Mouse (Mus musculus): ENCODE data around the gene Dusp8. TPM values are rescaled to one million over a fixed set of nuclear protein-coding genes. Genes with fewer than 3 reads are reported as not detected.

Gene Dusp8
- polyA plus RNA-seq, 1 experiment from 2014 or later: 20.9 TPM

DNA sequence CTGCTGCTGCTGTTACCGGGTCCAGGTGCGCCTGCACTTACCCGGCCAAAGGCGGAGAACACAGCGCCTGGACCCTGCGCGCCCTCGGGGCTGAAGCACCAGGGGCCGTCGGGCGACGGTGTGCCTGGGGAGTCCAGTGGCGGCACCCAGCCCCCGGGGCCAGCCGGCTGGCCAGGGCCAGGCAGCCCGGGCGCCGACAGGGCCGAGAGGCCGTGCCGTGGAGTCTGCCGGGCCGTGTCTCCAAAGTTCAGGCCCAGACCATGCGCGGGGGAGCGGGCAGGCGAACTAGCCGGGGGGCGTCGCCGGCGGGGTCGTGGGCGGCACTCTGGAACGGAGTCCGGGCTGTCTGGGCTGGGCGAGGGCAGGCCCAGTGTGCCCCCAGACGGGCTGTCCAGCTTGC lies 13.5 kb downstream of the Dusp8 start:
- peaks cover 31% of the 10 kb centered on the region for H3K27me3 ChIP-seq (ENCODE audit: control insufficient read depth, insufficient read depth, low read length)
- no peaks in the 10 kb centered on the region for H3K9me3 ChIP-seq (ENCODE audit: control insufficient read depth, low read length)
- H3K4me2 ChIP-seq (replicated peaks; ENCODE audit: low read depth, low read length): peak overlapping the region; percentile 33
- no peak overlapping the region for H3K27ac ChIP-seq (ENCODE audit: low read depth, low read length)
- H3K4me1 ChIP-seq (replicated peaks; ENCODE audit: control insufficient read depth, insufficient read depth, low read length): peaks cover 5% of the 10 kb centered on the region
- no peak for ATAC-seq (ENCODE audit: low FRiP score)
- DNase-seq (ENCODE audit: low spot score): no peak
- WGBS: 5% methylated on average over 20 of the region's 38 CpGs
- 0 out of 2 replicates have a peak overlapping the region, but pooled peaks have one; percentile 19 for H3K9ac ChIP-seq (ENCODE audit: low read depth, low read length)
- peak overlapping the region; percentile 14; the same call in 1 of the 2 replicates for H3K4me3 ChIP-seq (ENCODE audit: low read depth, low read length)
- H3K36me3 ChIP-seq (ENCODE audit: control insufficient read depth, insufficient read depth, low read length): no peaks in the 10 kb centered on the region

DNA sequence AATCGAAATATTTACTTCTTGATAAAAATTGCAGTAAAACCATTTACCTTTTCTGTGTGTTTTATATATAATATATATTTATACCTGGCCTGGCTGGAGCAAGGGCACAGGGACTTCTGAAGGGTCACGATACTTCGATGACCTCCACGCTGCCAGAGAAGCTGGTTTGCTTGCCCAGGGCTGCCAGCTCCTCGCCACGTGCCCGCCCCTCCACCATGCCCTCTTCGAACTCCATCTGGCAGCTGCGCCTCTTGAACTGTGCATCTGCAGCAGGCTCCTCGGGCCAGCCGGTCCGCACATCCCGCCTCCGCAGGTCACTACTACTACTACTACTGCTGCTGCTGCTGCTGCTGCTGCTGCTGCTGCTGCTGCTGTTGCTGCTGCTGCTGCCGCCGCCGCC lies 13.9 kb downstream of the Dusp8 start:
- no peaks in the 10 kb centered on the region for H3K9me3 ChIP-seq (ENCODE audit: control insufficient read depth, low read length)
- H3K4me3 ChIP-seq (ENCODE audit: low read depth, low read length): no peak overlapping the region
- no peak overlapping the region for H3K9ac ChIP-seq (ENCODE audit: low read depth, low read length)
- H3K27me3 ChIP-seq (ENCODE audit: control insufficient read depth, insufficient read depth, low read length): peaks cover 31% of the 10 kb centered on the region
- no peak for ATAC-seq (ENCODE audit: low FRiP score)
- H3K4me1 ChIP-seq (replicated peaks; ENCODE audit: control insufficient read depth, insufficient read depth, low read length): peaks cover 5% of the 10 kb centered on the region
- H3K36me3 ChIP-seq (ENCODE audit: control insufficient read depth, insufficient read depth, low read length): no peaks in the 10 kb centered on the region
- no peak overlapping the region for H3K27ac ChIP-seq (ENCODE audit: low read depth, low read length)
- peak overlapping the region; percentile 33 for H3K4me2 ChIP-seq (replicated peaks; ENCODE audit: low read depth, low read length)
- DNase-seq (ENCODE audit: low spot score): no peak
- WGBS: 34% methylated on average over 14 of the region's 17 CpGs

DNA sequence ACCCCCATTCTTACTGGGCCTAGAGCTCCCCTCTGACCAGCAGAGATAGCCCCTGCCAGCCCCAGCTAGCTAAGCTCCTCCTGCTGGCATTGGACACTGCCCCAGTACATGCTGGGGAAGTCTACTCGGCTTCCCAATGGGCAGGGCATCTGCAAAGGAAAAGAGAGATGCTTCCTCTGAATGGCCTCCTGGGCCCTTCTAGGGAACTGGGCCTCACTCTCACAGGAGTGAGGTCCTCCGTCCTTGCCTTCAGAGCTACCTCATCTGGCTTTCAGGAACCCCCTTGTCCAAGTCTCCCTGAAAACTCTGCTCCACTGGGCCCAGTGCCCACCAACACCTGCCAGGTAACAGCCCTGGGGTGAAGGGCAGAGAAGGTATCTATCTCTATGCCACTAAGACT lies 14.8 kb downstream of the Dusp8 start:
- DNase-seq (ENCODE audit: low spot score) (no peak), ATAC-seq (ENCODE audit: low FRiP score) (no peak)
- H3K36me3 ChIP-seq (ENCODE audit: control insufficient read depth, insufficient read depth, low read length): no peaks in the 10 kb centered on the region
- WGBS: 52% methylated on average over 2 of the region's 2 CpGs
- H3K9ac ChIP-seq (ENCODE audit: low read depth, low read length): no peak overlapping the region
- no peak overlapping the region for H3K4me3 ChIP-seq (ENCODE audit: low read depth, low read length)
- no peak overlapping the region for H3K4me2 ChIP-seq (replicated peaks; ENCODE audit: low read depth, low read length)
- peaks cover 5% of the 10 kb centered on the region for H3K4me1 ChIP-seq (replicated peaks; ENCODE audit: control insufficient read depth, insufficient read depth, low read length)
- H3K27me3 ChIP-seq (ENCODE audit: control insufficient read depth, insufficient read depth, low read length): peaks cover 31% of the 10 kb centered on the region
- H3K27ac ChIP-seq (ENCODE audit: low read depth, low read length): no peak overlapping the region
- H3K9me3 ChIP-seq (ENCODE audit: control insufficient read depth, low read length): no peaks in the 10 kb centered on the region

DNA sequence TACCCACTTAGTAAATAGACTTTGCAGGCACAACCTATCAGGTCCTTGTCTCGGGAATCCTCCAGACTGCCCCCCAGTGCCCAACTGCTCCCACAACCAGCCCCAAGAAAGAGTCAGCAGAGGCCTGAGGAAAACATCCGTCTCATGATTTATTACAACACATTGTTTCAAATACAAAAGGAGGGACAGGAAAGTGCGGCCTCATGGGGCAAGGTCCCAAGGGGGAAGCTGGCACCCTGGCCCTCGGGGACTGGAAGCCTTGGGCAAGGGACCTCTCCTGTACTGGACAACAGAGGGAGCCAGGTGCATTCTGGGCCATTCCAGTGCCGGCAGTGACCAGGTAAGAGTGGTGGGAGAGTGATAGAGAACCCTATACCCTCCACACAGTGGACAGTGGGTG lies 16.3 kb downstream of the Dusp8 start:
- H3K4me2 ChIP-seq (replicated peaks; ENCODE audit: low read depth, low read length): no peak overlapping the region
- 42% methylated on average over 5 of the region's 5 CpGs for WGBS
- peaks cover 27% of the 10 kb centered on the region for H3K27me3 ChIP-seq (ENCODE audit: control insufficient read depth, insufficient read depth, low read length)
- H3K4me3 ChIP-seq (ENCODE audit: low read depth, low read length): no peak overlapping the region
- H3K36me3 ChIP-seq (ENCODE audit: control insufficient read depth, insufficient read depth, low read length): no peaks in the 10 kb centered on the region
- no peaks in the 10 kb centered on the region for H3K9me3 ChIP-seq (ENCODE audit: control insufficient read depth, low read length)
- DNase-seq (ENCODE audit: low spot score) (no peak), ATAC-seq (ENCODE audit: low FRiP score) (no peak; the same call in 1 of the 2 replicates)
- no peak overlapping the region for H3K27ac ChIP-seq (ENCODE audit: low read depth, low read length)
- H3K4me1 ChIP-seq (replicated peaks; ENCODE audit: control insufficient read depth, insufficient read depth, low read length): peaks cover 5% of the 10 kb centered on the region
- H3K9ac ChIP-seq (ENCODE audit: low read depth, low read length): no peak overlapping the region

DNA sequence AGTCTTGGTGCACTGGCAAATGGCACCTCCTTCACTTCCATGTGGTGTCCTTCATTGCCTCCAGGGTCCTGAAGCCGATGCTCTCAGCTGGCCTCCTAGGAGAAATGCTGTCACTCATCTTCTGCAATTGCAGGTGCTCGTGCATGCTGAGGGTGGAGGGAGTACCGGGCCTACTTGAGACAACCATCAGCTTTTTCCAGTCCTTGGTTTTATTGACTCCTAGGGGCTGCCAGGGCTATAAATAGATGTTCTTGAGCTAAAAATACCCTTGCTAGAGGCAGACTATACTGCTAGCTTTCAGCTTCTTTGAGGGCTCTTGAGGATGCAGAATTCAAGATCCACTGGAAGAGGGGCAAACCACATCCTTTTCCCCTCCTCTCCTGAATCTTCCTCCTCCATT lies 18.5 kb downstream of the Dusp8 start:
- H3K27ac ChIP-seq (ENCODE audit: low read depth, low read length): no peak overlapping the region
- WGBS: 87% methylated on average over 3 of the region's 3 CpGs
- H3K4me3 ChIP-seq (ENCODE audit: low read depth, low read length): no peak overlapping the region
- H3K36me3 ChIP-seq (ENCODE audit: control insufficient read depth, insufficient read depth, low read length): no peaks in the 10 kb centered on the region
- DNase-seq (ENCODE audit: low spot score): no peak
- H3K4me1 ChIP-seq (replicated peaks; ENCODE audit: control insufficient read depth, insufficient read depth, low read length): peaks cover 2% of the 10 kb centered on the region
- peaks cover 6% of the 10 kb centered on the region for H3K27me3 ChIP-seq (ENCODE audit: control insufficient read depth, insufficient read depth, low read length)
- no peak overlapping the region for H3K4me2 ChIP-seq (replicated peaks; ENCODE audit: low read depth, low read length)
- H3K9me3 ChIP-seq (ENCODE audit: control insufficient read depth, low read length): no peaks in the 10 kb centered on the region
- no peak overlapping the region for H3K9ac ChIP-seq (ENCODE audit: low read depth, low read length)
- no peak for ATAC-seq (ENCODE audit: low FRiP score)

DNA sequence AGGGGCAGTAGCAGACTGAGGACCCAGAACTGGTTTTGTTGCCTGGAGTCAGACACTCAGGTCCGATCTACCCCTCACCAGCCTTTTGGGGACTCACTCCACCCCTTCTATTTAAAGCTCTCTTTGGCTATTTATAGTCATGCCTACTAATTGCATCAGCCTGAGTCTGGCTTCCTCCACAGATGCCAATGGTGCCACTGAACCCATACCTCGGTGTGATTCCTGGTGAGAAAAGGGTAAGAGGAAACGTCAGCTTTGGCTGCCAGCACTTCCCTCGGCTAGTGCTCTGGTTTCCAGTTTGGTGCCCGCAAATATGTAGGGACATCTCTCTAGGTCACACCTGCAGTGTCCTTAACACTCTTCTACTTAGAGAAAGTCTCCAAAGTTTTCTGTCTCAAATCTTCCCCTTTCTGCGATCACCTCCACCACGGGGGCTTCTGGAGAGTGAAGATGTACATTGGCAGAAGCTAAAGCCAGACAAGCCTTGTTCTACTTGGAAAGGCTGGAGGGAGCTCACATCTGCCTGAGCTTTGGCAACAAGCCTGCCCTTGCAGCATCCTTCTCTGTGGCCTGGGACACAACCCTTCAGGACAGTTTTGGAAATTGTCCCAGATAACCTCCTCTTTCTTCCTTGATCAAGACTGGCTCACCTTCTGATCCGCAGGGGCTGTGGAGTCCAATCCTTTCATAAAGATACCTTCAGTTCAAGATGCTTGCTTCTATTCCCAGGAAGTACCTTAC lies 21.3 kb downstream of the Dusp8 start:
- 74% methylated on average over 8 of the region's 8 CpGs for WGBS
- Histone ChIP-seq H3K27me3 (ENCODE audit: control insufficient read depth, insufficient read depth, low read length) (no peaks in the 10 kb centered on the region), H3K9me3 (ENCODE audit: control insufficient read depth, low read length) (no peaks in the 10 kb centered on the region), H3K4me2 (replicated peaks; ENCODE audit: low read depth, low read length) (no peak overlapping the region), H3K4me1 (replicated peaks; ENCODE audit: control insufficient read depth, insufficient read depth, low read length) (no peaks in the 10 kb centered on the region), H3K36me3 (ENCODE audit: control insufficient read depth, insufficient read depth, low read length) (no peaks in the 10 kb centered on the region), H3K9ac (ENCODE audit: low read depth, low read length) (no peak overlapping the region), H3K27ac (ENCODE audit: low read depth, low read length) (no peak overlapping the region), H3K4me3 (ENCODE audit: low read depth, low read length) (no peak overlapping the region)
- DNase-seq (ENCODE audit: low spot score) (no peak), ATAC-seq (ENCODE audit: low FRiP score) (no peak)

DNA sequence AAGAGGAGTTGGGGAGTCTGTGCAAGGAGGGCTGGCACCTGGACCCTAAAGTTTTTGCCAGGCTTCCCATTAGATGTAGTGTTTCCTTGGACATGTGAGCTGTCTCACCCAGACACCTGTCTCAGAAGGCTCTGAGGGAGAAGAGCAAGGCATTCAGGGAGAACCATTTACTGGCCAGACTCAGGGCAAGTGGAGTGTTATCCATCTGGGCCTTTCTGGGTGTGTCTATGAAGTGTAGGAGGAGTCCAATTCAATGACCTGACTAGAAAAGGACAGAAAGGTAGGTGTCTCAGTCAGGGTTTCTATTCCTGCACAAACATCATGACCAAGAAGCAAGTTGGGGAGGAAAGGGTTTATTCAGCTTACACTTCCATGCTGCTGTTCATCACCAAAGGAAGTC lies 23.9 kb downstream of the Dusp8 start:
- Histone ChIP-seq H3K27ac (ENCODE audit: low read depth, low read length) (no peak overlapping the region), H3K27me3 (ENCODE audit: control insufficient read depth, insufficient read depth, low read length) (no peaks in the 10 kb centered on the region), H3K9ac (ENCODE audit: low read depth, low read length) (no peak overlapping the region), H3K4me1 (replicated peaks; ENCODE audit: control insufficient read depth, insufficient read depth, low read length) (no peaks in the 10 kb centered on the region), H3K4me2 (replicated peaks; ENCODE audit: low read depth, low read length) (no peak overlapping the region), H3K36me3 (ENCODE audit: control insufficient read depth, insufficient read depth, low read length) (no peaks in the 10 kb centered on the region), H3K4me3 (ENCODE audit: low read depth, low read length) (no peak overlapping the region), H3K9me3 (ENCODE audit: control insufficient read depth, low read length) (no peaks in the 10 kb centered on the region)
- no peak for ATAC-seq (ENCODE audit: low FRiP score)
- no peak for DNase-seq (ENCODE audit: low spot score)

DNA sequence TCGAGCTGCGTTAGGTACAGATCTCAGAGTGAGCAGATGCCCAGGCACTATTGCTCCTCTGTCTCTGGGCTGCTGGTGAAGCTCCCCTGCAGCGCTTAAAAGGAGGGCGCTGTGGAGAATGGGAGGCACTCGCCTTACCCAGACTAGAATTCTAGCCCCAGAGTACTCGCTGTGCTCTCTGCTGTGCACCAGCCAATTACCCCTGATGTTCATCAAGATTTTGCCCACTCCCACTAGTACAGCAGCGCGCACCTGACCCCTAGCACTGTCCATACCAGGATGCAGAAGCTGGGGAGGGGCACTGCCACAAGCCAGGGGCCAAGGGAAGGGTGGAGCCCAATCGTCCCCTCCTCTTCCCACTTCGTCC lies 24.4 kb downstream of the Dusp8 start:
- 9% methylated on average over 10 of the region's 10 CpGs for WGBS
- Histone ChIP-seq H3K27ac (ENCODE audit: low read depth, low read length) (no peak overlapping the region), H3K9me3 (ENCODE audit: control insufficient read depth, low read length) (no peaks in the 10 kb centered on the region), H3K4me1 (replicated peaks; ENCODE audit: control insufficient read depth, insufficient read depth, low read length) (no peaks in the 10 kb centered on the region), H3K4me3 (ENCODE audit: low read depth, low read length) (peak overlapping the region; percentile 9; the same call in 1 of the 2 replicates), H3K27me3 (ENCODE audit: control insufficient read depth, insufficient read depth, low read length) (no peaks in the 10 kb centered on the region), H3K9ac (ENCODE audit: low read depth, low read length) (peak overlapping the region; percentile 5; the same call in 1 of the 2 replicates), H3K36me3 (ENCODE audit: control insufficient read depth, insufficient read depth, low read length) (no peaks in the 10 kb centered on the region), H3K4me2 (replicated peaks; ENCODE audit: low read depth, low read length) (peak overlapping the region; percentile 32)
- no peak for DNase-seq (ENCODE audit: low spot score)
- ATAC-seq (ENCODE audit: low FRiP score): peak; percentile 33

DNA sequence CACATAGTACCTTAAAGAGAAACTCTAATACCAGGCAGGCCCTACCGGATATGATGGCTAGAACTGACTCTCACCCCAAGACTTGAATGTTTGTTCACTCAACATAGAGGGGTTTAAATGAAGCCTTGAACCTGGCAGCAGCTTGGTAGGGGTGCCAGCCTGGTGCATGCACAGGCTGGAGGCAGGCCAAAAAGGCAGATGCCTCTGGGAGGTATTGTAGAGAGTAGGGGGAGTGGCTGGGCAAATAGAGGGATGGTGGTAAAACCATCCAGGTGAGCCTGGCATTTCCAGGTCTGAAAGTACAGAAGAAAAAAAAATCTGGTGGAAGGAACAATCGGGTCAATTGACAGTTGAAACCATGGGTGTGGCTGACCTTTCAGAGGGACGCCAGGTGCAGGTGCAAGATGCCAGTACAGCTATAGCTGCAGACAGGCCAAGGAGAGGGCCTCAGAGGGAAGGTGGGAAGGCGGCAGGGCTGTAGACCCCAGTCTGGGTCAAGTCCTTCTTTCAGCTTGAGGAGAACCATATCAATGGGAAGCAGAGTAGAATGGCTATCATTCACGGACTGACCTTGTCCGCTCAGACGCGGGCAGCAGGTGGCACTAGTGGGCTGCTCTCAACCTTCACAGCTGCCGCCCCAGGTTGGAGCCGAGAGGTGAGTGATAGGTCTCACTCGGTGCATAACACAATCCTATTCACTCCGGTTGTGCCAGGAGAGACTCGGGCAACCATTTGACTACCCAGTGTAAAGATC lies 25.0 kb downstream of the Dusp8 start:
- DNase-seq (ENCODE audit: low spot score) (peak; percentile 81), ATAC-seq (ENCODE audit: low FRiP score) (peak; percentile 71)
- peak overlapping the region; percentile 5; the same call in 1 of the 2 replicates for H3K9ac ChIP-seq (ENCODE audit: low read depth, low read length)
- WGBS: 17% methylated on average over 13 of the region's 13 CpGs
- no peaks in the 10 kb centered on the region for H3K9me3 ChIP-seq (ENCODE audit: control insufficient read depth, low read length)
- peak overlapping the region; percentile 32 for H3K4me2 ChIP-seq (replicated peaks; ENCODE audit: low read depth, low read length)
- H3K27ac ChIP-seq (ENCODE audit: low read depth, low read length): no peak overlapping the region
- H3K27me3 ChIP-seq (ENCODE audit: control insufficient read depth, insufficient read depth, low read length): no peaks in the 10 kb centered on the region
- H3K4me3 ChIP-seq (ENCODE audit: low read depth, low read length): peak overlapping the region; percentile 9; the same call in 1 of the 2 replicates
- no peaks in the 10 kb centered on the region for H3K36me3 ChIP-seq (ENCODE audit: control insufficient read depth, insufficient read depth, low read length)
- H3K4me1 ChIP-seq (replicated peaks; ENCODE audit: control insufficient read depth, insufficient read depth, low read length): no peaks in the 10 kb centered on the region
